Mouse (Mus musculus) embryo, embryonic 9.5 days (tissue): ENCODE measurements around the gene Pde4dip.

Source experiments
- DNase-seq: peaks from one replicate; pipeline ENCODE4 v3.0.0-alpha.2; 2017; ENCODE audit errors: extremely low spot score

The Pde4dip gene

DNA sequence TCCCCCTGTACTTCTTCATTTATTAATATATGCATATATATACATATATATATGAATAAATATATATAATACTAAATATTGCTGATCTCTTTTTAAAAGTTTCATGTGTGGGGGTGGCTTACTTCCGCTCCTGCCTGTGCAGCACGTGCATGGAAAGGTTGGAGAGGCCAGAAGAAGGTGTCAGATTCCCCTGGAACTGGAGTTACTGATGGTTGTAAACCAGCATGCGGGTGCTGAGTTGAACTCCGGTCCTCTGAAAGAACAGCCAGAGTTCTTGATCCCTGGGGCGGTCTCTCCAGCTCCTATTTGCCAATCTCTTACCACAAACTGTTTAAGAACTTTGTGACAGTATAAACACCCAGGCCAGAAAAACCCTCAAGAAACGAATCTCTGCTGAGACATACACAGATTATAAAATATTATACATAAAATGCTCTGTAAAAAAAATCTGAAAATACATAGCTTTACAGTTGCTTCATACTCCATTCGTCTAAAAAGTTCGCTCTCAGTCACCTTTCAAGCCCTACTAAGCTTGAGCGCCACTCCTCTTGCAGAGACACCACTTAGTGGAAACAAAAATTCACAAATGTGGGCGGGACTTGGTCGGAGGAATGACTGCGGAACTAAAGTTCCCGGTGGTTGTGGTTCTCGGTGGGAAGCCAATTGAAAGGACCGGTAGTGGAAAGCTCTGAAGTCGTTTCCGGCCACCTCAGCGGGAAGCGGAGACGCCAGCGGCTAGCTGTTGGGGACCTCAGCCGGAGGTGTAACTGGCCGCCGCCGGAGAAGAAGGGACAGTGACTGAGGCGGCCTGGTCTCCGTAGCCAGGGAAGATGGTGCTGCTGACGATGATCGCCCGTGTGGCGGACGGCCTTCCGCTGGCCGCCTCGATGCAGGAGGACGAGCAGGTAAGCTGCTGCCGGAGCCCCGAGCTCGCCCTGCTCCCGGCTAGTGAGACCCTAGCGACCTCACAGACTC is 12.3 kb upstream of the Pde4dip start, which contains the start of gene Sec22b:
Gene Sec22b (plus strand): TSS at position 675 of the 975 bp plus-strand sequence.
- peak; percentile 88 for DNase-seq

DNA sequence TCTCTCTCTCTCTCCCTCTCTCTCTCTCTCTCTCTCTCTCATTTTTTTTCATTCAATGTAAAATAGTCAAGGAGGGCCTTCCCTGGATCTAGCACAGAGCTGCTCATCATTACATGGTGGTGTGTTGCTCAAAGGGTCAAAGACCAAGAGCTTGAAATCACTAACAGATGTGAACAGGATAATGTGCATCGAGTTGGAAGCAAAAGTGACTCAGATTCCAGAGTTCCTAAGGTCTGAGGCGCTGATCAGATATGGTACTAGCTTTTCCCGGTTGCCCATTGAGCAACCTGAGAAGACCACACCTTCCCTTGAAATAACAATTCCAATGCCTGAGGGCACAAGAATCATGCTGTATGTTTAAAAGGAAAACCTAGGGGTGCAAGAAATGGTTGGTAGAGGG is 9.9 kb upstream of the Pde4dip start:
- DNase-seq: no peak

DNA sequence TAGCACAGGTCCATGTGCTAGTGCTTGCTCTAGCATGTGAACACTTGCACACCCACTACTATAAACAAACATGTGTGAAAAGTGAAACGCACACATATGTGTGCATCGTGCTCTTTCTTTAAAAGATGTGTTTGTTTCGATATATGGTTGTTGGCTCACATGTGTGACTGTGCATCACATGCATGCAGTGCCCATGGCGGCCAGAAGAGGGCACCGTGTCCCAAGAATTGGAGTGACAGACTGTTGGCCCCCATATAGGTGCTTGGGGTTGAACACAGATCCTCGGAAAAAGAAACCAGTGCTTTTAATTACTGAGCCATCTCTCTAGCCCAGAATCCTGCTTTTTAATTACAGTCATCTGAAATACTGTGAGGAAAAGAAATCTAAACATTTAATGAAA is 6.2 kb upstream of the Pde4dip start:
- peak; percentile 34 for DNase-seq

GRCm38 (mm10) chr3:97890205-97890604 is 1.7 kb upstream of the Pde4dip start:
- DNase-seq: no peak

GRCm38 (mm10) chr3:97887785-97888167 is 731 bp downstream of the Pde4dip start:
- DNase-seq: no peak

DNA sequence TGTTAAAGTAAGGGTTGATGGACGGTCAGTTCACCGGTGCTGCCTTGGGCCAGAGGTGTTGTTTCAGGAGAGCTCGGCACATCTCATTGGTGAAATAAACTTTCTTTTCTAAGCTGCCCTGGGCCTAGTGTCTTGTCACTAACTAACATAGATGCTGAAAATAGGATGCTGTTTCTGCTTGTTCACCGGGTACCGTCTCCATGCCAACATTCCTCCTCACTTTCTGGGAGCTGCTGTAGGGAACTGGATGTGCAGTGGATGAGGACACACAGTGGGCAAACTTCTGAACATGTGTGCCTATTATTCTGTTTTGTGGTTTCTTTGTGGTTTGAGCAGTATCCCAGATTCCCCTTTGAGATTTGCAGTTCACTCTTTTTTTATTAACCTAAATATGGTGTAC is 6.9 kb downstream of the Pde4dip start:
- no peak for DNase-seq

DNA sequence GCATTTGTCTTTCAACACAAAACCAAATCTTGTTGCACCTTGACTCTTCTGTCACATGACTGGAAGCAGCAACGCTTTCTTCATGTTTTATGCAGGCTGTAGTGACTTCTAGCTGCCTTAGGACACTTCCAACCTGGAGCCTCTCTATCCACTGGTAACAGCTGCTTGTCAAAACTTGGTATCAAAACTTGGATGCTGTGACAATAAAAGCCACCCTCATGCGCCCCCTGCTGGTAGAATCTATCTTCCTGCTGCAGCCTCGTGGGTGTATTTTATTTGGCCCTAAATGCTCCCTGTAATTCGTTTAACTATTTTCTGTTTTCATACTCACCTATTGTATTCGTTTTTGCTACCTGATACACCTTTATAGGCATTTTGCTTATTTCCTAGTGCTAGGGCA is 9.3 kb downstream of the Pde4dip start:
- DNase-seq: peak; percentile 77

DNA sequence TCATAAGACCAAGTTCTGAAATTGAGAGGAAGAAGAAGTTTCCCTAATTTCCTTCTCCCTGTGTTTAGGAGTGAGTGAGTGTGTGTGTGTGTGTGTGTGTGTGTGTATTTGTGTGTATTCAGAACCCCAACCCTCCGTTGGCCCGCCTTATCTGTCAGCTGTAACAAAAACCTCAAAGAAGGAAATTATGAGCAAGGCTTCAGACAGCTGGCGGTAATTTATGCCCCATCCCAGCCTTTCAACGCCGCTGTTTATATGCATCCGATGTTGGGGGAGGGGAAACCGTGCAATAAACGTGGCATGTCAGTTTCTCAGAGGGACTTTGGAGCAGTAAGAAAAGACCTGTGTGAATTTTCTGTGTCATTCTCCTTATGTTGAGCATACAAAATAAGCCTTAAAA is 12.2 kb downstream of the Pde4dip start:
- no peak for DNase-seq

GRCm38 (mm10) chr3:97874777-97875176 is 13.7 kb downstream of the Pde4dip start:
- no peak for DNase-seq

GRCm38 (mm10) chr3:97869730-97870129 is 18.8 kb downstream of the Pde4dip start:
- no peak for DNase-seq

DNA sequence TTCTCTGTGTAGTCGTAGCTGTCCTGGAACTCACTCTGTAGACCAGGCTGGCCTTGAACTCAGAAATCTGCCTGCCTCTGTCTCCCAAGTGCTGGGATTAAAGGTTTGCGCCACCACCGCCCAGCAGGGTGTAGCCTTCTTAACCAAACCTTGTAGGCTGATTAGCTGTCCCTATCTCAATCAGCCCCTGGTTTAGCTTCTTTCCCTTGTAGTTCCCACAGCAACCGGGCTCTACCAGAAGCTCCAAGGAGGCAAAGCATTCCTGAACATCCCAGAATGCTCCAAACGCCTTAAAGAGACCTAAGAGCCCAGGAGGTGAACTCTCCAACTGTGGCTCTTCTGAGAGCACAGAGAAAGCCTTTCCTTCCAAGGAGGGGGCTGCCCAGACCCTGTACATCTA is 19.8 kb downstream of the Pde4dip start:
- DNase-seq: no peak

- DNase-seq: peak; percentile 56
These were observed 20.4 kb downstream of the Pde4dip start for GRCm38 (mm10) chr3:97868024-97868689.

- no peak for DNase-seq
These were observed 21.1 kb downstream of the Pde4dip start for GRCm38 (mm10) chr3:97867221-97868023.

GRCm38 (mm10) chr3:97866696-97867095 is 21.8 kb downstream of the Pde4dip start:
- DNase-seq: no peak

DNA sequence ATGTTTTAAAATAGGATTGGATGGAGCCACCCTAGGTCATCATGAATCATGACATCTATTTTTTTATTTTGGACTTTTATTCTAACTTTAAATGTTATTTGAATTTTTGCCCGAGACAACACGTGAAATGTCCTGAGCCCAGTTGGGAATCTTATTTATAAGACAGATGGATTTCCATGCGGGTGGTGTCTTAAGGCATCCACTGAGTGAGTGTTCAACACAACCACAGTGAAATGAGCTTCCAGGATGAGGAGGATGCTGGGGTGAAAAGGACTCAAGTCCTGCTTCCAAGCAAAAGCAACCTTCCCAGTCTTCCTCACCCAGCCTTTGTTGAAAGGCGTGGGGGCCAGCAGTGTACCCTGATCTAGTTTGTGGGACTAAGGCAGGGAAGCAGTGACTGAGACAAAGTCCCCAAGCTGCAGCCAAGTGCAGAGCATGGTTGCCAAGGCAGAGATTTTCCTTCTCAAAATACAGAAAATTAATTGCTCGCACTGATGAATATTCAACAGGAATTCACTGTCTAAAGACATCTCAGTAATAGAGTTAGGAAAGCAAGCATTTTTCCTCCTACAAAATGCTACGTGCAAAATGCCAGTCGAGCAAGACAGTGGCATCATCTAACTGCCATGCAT is 27.6 kb downstream of the Pde4dip start:
- DNase-seq: no peak

- no peak for DNase-seq
These were observed 29.1 kb downstream of the Pde4dip start for GRCm38 (mm10) chr3:97859400-97859799.

- DNase-seq: no peak
These were observed 33.7 kb downstream of the Pde4dip start for GRCm38 (mm10) chr3:97854575-97855384.

DNA sequence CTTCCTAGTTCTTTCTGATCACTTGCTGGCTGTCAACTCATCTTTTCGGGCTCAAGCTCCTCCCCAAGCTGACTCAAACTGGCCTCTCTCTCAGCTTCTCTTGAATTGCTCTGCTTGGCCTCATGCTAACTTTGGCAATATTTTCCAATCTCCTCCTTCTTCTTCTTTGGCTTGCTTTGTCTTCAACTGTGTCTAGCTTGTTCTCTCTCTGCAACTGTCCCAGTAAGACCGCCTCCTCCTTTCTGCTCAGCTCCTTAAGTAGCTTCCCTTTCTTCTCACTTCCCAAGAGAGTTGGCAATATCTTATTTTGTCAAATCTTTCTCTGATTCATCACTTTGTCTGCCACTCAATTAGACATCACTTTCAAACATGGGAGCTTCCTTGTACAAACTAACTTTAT is 36.7 kb downstream of the Pde4dip start:
- no peak for DNase-seq

DNA sequence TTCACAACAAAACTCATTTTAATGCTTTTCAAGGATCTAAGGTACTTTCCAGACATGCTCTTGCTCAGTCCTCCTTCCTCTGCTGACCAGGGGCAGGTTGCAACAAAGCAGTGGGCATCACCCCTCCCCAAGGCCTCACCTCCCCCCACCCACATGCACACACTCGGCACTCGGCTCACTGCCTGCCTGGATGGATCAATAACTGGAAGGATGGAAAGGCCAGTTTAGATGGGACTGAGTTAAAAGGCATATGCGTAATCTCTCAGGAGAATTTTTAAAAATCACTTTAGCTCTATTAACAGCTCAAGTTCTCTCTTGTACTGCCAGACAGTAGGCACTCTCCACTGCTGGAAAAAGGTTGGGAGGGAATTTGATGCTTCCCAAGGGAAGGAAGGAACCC is 40.9 kb downstream of the Pde4dip start:
- DNase-seq: no peak

- DNase-seq: no peak
These were observed 42.1 kb downstream of the Pde4dip start for GRCm38 (mm10) chr3:97846448-97846847.

DNA sequence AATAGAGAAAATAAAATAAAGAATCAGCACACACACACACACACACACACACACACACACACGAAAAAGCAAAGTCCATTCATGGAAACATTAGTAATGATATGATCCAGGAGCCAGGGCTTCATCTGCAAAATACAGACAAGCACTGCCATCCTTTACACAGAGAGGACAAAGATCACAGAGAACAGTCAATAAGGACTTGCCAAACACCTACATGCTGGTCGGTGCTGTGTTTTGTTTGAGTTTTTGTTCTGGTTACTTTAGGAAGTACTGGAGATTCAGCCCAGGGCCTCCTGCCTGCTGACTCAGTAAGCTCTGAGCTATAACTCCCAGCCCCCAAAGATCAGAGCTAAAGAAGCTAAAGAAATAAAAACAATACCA is 43.7 kb downstream of the Pde4dip start:
- no peak for DNase-seq
